Mouse (Mus musculus) testis, adult 2 months (tissue): ENCODE results near the gene Lekr1.

Experiments used
- CTCF ChIP-seq: fragments of 200-500 bp; IDR thresholded peaks from 2 replicates; pipeline ENCODE4 v1.5.1; 2012; ENCODE audit warnings: low read depth, mild to moderate bottlenecking, inconsistent platforms, low read length, moderate library complexity; ENCODE audit not compliant: control insufficient read depth, insufficient read depth, insufficient replicate concordance
- POLR2A ChIP-seq: fragments of 200-500 bp; IDR thresholded peaks from 2 replicates; pipeline ENCODE4 v1.6.1; 2012; ENCODE audit warnings: low read depth, mild to moderate bottlenecking, inconsistent platforms, low read length, moderate library complexity; ENCODE audit not compliant: control insufficient read depth

- TF ChIP-seq POLR2A (no peak), CTCF (no peak)
Observed at GRCm38 (mm10) chr3:65660336-65660735, 5.7 kb upstream of the Lekr1 start.
